Mouse (Mus musculus) kidney, postnatal 10 days (tissue): ENCODE measurements at regions not wholly inside any gene's neighbourhood (a gene's known extent, or its start where the extent isn't known, plus 50 kb on each side); places are given as distances from the start of the nearest gene placed in this dataset.

Experiments used
- DNase-seq: peaks from one replicate; pipeline ENCODE4 v3.0.0; 2021; ENCODE audit warnings: mixed read lengths

DNA sequence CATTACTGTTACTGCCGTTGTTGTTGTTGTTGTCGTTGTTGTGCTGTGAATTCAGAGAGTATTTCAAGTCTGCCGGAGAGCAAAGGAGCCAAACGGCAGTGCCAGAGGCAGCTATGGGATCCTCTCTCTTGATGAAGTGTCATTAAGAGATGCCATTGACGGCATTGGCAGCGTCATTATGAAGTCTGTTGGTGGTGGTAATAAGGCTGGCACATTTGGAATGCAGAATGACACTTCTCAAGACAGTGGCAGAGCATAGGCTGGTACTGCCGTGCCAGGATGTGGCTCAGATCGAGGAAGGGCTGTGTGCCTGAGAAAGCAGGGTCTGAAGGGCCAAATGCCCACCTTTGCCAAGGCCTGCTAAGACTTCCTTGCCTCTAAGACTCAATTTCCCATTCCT lies 494.3 kb downstream of the Vrk1 start:
- no peak for DNase-seq

DNA sequence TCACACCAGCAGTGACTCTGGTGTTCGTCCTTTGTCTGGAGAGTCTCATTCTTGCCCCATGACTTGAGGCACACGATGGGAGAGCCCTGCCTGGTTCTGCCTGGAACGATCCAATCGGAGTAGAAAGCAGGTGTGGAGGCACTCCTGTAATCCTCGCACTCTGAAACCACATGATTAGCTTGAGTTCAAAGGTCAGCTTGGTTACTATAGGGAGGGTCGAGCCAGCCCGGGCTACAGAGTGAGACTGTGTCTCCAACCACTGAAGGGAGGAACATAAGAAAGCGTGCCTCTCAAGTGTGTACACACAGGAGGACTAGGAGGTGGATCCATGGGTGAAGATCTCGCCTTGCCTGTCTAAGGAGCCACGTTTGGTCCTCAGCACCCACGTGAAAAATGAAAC lies 504.0 kb downstream of the Vrk1 start:
- no peak for DNase-seq

DNA sequence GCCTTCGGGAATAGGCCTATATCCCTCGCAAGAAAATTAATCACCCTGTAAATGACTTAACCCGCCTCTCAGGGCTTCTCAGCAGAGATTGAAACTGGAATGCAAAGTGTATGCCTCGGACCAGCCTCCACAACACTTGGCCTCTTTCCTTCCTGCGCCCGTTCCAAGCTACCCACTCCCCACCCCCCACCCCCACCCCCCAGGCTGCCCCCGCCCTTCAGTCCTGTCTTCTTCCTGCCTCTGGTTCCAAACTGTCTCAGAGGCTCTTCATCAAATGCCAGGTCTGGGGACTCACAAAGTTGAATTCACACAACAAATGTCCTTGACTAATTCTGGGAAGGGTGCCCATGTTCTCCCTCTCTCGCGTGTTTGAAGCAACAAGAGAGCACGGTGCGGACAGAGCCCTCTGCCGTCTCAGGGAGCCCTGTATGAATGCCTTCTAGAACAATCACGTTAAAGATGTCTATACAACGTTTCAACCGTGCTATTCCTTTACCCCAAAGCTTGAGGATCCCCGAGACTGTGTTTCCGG lies 505.3 kb downstream of the Vrk1 start:
- no peak for DNase-seq

DNA sequence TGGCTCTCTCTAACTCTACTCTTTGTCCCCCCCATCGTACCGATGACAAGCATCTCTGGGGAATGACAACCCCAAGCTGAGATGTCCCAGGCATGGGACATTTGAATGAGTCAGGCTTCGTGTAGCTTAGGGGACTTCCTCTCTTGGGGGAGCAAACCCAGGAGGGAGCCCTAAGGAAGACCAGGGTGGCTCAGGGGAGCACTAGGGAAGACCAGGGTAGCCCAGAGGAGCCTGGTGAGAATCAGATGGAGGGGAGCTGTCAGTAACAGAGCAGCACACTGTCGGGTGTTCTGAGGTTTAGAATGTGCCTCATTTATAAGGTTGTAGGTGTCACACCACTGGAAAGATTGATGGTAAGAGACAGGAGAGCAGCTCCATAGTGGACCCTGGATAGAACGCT lies 509.1 kb downstream of the Vrk1 start:
- no peak for DNase-seq

DNA sequence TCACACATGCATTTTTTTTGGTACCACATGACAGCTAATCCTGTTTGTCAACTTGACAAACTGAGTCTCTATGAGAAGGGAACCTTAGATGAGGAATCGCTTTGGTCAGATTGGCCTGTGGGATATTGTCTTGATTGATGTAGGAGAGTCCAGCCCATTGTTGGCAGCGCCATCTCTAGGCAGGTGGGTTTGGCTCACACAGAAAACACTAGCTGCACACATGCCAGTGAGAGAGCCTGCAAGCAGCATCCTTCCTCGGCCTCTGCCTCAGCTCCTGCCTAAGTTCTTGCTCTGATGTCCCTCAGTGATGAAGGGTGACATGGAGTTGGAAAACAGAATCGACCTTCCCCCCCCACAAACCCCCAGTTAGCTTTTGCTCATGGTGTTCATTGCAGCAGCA lies 514.4 kb downstream of the Vrk1 start:
- no peak for DNase-seq

DNA sequence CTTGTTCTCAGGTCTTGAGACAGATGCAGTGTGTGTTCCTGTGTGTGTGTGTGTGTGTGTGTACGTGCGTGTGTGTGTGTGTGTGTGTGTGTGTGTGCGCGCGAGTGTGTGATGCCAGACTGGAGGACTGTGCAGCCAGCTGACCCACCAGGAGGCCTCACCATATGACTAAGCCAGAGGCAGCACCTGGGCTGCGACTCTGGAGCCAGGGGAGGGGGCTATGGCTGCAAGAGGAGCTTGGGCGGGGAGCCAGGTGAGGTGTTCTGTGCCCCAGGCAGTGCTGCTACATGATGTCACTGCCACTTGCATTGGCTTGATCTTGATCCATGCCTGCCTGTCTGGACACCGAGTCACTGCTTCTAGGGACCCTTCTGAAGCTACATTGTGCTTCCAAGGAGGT lies 517.1 kb downstream of the Vrk1 start:
- DNase-seq, result no peak

DNA sequence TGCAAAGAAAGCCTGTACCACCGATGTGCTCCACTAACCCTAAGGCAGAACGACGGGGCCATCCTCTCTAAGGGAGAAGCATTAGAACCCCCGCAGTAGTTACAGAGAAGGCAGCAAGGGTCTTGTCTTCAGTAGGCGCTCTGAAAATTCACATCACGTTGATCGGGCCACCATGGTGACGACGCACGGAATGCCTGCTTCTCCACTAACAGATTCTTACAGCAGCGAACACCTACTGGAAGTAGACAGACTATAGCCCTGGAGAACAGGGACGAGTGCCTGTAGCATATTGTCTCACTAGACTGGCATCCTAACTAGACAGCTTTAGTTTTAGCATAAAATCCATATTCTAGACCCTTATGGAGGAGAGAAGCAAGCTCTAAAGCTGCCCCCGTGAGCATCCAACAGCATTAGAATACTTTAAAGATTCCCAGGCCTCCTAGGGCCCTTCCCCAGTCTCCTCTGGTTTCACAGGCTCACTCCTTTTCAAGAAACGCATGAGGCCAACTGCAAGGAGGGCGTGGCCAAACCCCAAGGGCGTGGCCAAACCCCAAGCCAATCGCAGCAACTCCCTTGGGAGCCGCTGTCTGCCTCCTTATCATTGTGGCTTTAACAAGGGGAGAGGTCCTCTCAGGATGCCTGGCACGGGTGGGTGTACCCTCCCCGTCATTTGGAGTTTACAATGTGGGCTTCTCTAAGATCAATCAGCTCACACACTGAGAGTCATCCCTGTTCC lies 517.8 kb downstream of the Vrk1 start:
- DNase-seq, result no peak

DNA sequence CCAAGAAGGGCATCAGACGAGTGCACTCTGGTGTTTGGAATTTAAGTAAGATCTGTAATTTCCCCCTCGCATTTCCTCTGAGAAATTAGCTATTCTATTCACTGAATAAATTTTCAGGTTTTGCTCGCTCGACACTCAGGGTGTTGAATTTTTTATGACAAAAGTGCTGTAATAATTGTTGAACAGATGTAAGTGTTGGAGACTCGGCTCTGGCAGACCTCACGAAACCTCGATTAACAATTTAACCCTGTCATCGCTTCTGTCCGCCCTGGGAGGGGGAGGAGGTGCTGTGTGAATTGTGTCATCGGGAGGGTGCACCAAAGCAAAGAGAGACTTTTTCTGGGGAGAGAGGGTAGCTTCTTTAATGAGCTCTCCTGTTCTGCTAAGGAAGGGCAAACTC lies 518.5 kb downstream of the Vrk1 start:
- no peak for DNase-seq

DNA sequence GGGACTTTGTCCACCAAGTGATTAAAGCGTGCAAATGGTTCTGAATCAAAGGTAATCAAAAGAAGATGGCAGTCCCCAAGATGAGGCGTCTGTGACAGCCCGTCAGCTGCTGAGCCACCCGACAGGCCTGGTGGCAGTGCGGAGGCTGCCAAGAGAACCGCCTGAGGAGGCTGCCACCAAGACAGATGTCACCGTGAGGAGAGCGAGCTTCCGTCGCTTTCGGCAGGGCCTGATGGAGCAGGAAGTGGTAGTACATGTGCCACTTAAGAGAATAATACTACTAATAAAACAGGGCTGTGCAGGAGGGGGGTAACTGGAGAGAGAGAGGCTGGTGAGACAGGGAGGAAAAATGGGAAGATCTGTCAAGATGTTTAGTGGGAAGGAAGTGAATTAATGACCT lies 519.1 kb downstream of the Vrk1 start:
- no peak for DNase-seq

DNA sequence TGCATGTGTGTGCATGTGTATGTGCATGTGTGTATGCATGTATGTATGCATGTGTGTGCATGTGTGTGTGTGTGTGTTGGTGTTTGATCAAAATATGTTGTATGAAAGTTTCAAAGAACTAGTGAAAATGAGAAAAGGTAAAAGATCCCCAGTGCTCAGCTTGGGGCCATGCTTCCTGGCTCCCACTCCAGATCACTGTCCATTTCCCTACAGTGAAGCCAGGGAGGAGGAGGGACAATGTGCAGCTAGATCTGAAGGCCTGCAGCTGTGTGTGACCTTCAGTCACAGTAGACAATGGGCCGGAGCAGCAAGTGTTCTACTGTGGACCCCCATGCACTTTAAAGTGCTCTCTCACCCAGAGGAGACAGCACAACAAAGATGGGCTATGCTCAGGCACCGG lies 525.1 kb downstream of the Vrk1 start:
- DNase-seq, result no peak

DNA sequence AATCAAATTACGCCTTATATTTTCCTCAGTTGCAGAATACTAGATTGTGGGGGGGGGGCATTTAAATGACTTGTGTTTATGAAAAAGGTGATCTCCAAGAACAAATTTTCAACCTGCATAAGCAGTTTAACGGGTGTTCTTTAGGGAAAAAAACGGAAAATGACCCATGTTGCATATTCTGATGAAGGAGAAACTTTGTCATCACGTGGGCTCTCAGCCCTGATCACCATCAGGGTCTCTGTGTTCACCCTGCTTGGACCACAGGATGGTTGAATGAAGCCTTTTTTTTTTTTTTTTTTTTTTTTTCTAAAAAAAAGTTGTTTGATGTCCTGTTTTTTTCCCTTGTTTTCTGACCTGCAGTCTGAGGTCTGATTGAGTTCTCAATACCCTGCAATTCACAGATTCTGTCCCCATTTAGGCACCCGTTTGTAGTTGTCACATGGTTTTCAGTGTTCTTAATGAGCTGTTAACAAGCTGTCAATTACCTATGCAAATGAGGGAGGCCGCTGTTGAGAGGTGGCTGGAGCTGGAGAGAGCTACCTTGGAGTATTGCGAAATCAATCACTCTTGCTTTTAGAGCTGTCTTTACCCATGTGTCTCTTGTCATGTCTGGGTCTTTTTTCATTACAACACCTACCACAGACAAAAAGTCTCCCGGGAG lies 525.7 kb downstream of the Vrk1 start:
- DNase-seq, result no peak

DNA sequence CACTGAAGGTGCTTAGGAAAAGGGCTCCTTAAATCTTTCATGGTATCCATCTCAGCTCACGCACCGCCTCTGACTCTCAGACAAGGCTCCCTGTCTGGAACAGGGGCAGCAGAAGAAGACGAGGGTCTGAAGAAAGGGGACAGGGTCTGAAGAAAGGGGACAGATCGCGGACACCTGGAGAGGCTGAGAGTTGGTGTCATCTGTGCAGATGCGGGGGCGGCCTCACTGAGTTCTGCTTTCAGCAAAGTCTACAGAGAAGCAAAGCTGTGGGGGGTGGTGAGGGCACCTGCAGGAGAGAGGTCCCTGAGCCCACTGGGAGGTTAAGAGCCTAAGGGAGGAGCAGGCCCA lies 526.2 kb downstream of the Vrk1 start:
- DNase-seq, result no peak

DNA sequence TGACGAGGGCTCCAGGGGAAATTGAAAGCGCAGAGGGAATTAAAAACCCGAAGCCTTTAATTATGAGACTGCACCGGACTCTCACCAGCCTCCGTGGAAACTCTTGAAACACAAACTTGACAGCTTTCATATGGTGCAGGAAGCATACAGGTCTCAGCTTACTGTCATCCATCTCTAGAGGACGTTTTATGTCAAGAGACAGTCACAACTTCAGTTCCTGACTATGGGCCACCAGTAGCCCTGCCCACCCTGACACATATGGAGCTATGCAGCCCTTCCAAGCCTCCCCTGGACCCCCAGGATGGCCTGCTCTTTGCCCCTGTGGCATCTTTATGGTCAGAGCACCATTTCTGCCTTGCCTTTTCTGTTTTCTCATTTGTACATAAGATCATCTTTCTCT lies 530.0 kb downstream of the Vrk1 start:
- no peak for DNase-seq

DNA sequence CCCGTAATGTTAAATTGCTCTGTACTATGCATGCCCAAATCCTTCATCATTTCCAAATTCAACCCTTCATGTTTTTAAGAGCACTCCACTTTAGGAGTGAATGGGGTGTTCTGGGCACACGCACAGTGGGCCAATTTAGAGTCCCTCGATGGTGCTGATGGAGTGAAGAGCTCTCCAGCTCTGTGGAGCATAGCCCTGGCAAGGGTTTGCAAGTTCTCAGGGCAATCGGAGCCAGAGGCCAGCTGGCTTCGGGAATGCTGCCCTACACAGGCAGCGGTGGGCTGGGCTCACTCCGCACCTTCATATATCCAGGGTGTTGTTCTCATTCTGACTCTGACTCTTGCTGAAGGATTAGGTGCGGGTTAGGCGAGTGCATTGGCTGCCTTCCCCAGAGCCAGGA lies 549.5 kb downstream of the Vrk1 start:
- no peak for DNase-seq

DNA sequence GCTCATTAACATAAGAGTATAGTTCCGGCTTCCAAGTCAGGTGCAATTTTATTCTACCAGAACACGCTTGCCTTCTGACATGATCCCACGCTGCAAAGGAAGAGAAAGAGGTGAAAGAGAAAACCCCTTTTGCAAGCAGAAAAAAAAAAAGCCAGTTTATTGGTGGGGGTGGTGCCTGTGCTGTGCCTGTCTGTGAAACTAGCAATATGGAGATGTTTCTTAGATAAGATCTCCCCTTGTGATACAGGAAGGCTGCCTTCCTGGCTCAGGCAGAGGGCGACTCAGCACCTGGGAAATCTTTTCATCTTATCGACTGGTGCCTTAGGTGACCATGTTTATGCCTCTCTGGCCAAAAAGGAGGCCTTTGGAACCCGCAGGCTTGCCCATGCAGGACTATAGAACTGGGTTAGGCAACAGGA lies 555.2 kb downstream of the Vrk1 start:
- DNase-seq, result no peak

DNA sequence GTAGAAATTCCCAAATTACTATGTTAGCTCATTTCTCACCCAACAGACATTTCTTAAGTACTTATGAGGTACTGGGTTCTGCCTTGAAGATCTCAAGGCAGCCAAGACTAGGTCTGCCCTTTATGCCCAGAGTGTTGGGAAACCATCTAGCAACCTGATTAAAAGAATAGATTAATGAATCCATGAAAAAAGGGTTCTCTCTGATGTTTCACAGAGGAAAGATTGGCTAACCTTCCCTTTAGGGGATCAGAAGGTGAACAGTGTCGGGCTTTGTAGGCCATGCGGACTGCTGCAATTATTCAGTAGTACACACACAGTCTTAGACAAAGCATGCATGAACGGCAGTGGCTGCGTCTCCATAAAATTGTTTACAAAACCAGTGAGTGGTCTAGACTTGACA lies 556.3 kb downstream of the Vrk1 start:
- DNase-seq, result no peak

DNA sequence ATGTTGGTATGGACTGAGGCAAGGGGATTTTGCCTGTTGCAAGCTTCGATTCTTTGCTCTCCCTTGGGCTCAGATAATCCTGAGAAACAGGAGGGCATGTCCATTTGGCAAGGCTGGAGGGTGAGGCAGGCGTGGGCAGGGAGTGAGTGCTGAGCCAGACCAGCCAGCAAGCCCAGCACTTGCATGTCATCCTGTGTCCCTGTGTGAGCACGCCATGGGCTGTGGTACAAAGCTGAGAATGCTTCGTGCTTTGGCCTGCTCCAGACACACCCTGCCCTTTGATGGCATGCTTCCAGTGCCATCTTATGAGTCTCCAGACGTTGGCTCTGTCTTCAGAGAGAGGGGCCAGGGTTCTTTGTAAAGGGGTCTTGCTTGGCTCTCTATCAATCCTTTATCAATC lies 557.1 kb downstream of the Vrk1 start:
- DNase-seq, result no peak

DNA sequence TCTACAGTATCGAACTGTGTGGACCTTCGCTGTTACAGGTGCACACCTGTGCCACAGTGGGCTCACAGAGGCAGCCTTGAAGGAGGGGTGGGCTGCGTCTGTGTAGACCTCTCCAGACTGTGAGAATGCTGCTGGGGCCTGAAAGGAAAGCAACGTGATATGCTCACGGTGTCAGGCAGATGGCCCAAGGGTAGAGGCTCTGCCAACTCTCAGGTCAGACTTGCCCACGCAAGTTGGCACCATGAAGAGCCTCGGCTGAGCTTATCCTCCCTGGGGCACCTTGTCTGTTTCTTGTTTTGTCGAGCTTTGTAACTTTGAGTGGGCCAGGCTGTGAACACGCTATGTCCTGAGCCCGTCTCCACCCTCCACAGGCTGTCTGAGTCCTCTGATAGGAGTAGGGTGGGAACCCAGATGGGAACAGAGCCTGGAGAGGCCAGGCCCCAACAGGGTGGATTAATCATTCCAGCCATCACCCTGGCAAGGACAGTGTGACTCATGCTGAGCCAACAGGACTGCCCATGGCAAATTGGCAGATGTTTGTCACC lies 558.6 kb downstream of the Vrk1 start:
- no peak for DNase-seq

DNA sequence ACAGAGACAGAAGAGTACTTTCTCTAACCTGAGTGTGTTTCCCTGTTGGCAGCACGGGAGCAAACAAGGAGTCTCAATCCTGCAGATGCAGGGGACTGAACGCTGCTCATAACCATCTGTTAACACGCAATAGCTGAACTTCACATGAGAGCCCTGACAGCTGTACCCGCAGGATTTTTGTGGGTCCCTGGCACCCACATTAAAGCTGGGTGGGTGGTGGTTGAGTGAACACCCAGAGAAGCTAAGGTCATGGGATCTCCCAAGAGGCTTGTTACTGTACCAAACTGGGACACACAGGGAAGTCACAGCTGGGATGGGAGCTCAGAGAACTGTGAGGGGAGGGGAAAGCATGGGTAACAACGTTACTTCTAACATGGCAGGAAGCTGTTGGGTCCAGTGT lies 562.9 kb downstream of the Vrk1 start:
- DNase-seq, result no peak

DNA sequence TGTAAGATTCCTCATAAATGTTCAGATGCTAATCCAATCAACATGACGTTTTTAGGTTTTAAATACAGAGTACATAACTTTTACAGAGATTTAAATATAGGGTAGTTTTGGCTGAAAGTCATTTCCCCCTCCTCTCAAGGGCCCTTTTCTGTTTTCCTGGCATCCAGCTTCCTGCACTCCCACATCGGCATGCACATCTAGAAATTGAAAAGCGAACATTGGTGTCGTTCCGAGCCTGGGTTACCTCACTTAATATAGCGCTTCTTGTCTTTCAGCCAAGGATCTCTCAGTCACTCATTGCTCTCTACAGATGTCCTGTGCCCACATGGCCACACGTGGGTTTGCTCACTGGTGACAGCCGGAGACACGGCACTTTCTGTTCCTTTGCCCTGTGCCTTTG lies 572.7 kb downstream of the Vrk1 start:
- DNase-seq, result no peak

DNA sequence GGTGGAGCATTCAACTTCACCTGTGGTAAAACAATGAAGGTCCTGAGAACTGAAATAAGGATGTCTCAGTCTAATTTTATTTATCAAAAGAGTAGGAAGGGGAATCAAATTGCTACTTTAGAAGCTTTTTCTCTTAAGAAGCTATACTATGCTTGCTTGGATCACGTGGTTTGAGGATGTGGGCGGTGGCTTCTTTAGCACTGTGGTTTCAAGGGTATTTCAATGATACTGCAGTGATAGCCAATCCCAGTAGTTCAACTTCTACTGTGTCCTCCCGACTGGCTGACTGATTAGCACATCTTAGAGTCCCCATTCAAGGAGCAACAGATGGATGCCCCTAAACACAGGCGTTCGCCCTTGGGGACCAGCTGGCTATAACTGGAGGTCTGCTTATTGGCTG lies 575.6 kb downstream of the Vrk1 start:
- DNase-seq, result no peak

DNA sequence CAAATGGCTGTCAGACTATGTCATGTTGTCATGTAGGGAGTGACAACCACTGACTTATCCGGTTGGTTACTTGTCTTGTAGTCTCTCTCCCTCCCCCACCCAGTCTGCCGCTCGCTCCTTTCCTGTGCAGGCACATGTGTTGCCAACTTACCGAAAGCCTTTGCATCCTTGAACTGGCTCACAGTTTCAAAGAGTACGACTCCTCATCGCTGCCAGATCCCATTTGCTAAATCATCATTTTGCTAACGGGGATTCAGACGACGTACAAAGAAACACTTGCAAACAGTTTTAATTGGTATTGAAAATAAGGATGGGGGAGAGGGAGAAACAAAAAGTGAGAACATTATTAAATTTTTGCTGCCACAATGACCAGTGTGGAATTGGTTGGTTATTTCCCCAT lies 582.7 kb downstream of the Vrk1 start:
- no peak for DNase-seq

DNA sequence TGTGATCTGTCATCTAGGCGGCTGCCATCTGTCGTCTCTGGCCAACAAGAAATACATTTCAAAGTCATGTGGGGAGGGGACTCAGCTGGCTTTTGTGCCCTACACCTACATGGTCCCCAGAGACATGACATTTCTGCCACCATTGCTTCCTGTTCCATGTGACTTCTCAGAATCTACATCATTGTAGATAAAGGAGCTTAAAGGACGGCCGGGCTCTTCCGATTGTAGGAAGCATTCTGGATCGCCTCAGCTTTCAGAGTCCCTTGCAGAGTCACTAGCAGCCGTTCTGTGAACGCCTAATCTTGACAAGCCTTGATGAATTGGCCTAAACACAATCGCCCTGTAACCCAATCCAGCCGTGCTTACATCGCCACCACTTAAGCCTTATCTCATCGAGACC lies 587.6 kb downstream of the Vrk1 start:
- DNase-seq, result no peak

DNA sequence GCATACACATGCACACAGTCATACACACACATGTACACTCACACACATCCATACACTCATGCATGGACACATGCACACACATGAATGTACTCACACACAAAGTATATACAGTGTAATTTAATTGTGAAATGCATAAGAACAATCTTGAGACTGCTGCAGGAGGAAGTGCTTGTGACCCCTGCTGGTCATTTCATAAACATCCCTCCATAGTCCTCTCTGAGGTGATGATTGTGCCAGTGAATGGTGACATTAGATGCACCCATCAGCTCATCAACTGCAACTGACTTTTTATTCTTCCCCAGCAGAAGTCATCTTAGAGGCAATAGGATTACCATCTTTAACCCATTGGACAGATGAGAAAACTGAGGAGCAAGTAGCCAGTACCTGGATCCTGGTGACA lies 597.2 kb downstream of the Vrk1 start:
- DNase-seq, result no peak
